Comparison of ENCODE assay signal across 8 mouse cellular contexts in genomic region chr11:31871135-31871541, GRCm38 (mm10). TPM values are rescaled to one million over a fixed set of nuclear protein-coding genes. Genes with fewer than 3 reads are reported as not detected.
DNase-seq lines count a peak whose midpoint lies in the region; ATAC-seq and TF ChIP-seq lines count a peak whose summit lies in the region.

No protein-coding gene starts in this region.

- no peak for ATAC-seq in intestine, postnatal 0 days
- no peak for ATAC-seq in limb, embryonic 12.5 days (ENCODE audit: insufficient number of reproducible peaks, insufficient read depth, low FRiP score, low TSS enrichment, low read depth)
- ATAC-seq in midbrain, embryonic 14.5 days (ENCODE audit: low FRiP score, low TSS enrichment): 0 out of 2 replicates have a peak, but pooled peaks have one; percentile 1
- ATAC-seq in stomach, embryonic 15.5 days (ENCODE audit: insufficient read depth, low FRiP score, low read depth): no peak

- no peaks in the 10 kb centered on the region for H3K27me3 ChIP-seq in intestine, postnatal 0 days (replicated peaks; ENCODE audit: control insufficient read depth, insufficient read depth, low read length)
- H3K27me3 ChIP-seq in limb, embryonic 12.5 days: no peaks in the 10 kb centered on the region
- no peaks in the 10 kb centered on the region for H3K27me3 ChIP-seq in midbrain, embryonic 14.5 days (ENCODE audit: control insufficient read depth, insufficient read depth, low read length)
- H3K27me3 ChIP-seq in stomach, embryonic 15.5 days (replicated peaks): no peaks in the 10 kb centered on the region

- H3K27ac ChIP-seq in cortical plate, adult 2 months (ENCODE audit: insufficient read depth, low read length): peak overlapping the region; percentile 61
- H3K27ac ChIP-seq in intestine, postnatal 0 days (ENCODE audit: low read depth, low read length): peak overlapping the region; percentile 85
- 0 out of 2 replicates have a peak overlapping the region, but pooled peaks have one; percentile 64 for H3K27ac ChIP-seq in limb, embryonic 12.5 days
- peak overlapping the region; percentile 95 for H3K27ac ChIP-seq in midbrain, embryonic 14.5 days (replicated peaks; ENCODE audit: low read depth, low read length)
- peak overlapping the region; percentile 67; the same call in 1 of the 2 replicates for H3K27ac ChIP-seq in stomach, embryonic 15.5 days

- peak; percentile 21 for DNase-seq in ovary, adult 18-20 months (ENCODE audit: low spot score)
- no peak for DNase-seq in ovary, postnatal 10 days (ENCODE audit: low spot score)
- DNase-seq in gastrocnemius, postnatal 4 days (ENCODE audit: low spot score in 2 of 2): peak; percentile 41 to 50
- peak; percentile 71 for DNase-seq in midbrain, embryonic 14.5 days

- under 1% methylated on average over 20 of the region's 21 CpGs for WGBS in intestine, postnatal 0 days
- WGBS in limb, embryonic 12.5 days: under 1% methylated on average over 20 of the region's 21 CpGs
- under 1% methylated on average over 18 of the region's 21 CpGs for WGBS in midbrain, embryonic 14.5 days
- 0% methylated on average over 18 of the region's 21 CpGs for WGBS in stomach, embryonic 15.5 days

- H3K4me3 ChIP-seq in cortical plate, adult 2 months (ENCODE audit: insufficient read depth, low read length): peak overlapping the region; percentile 49
- H3K4me3 ChIP-seq in intestine, postnatal 0 days (ENCODE audit: low read depth, low read length): peak overlapping the region; percentile 78
- peak overlapping the region; percentile 79 for H3K4me3 ChIP-seq in limb, embryonic 12.5 days (replicated peaks)
- H3K4me3 ChIP-seq in midbrain, embryonic 14.5 days (replicated peaks; ENCODE audit: low read depth, low read length): peak overlapping the region; percentile 88
- H3K4me3 ChIP-seq in stomach, embryonic 15.5 days (replicated peaks): peak overlapping the region; percentile 83

- peak overlapping the region; percentile 77 for H3K9ac ChIP-seq in intestine, postnatal 0 days (ENCODE audit: low read depth, low read length)
- H3K9ac ChIP-seq in limb, embryonic 12.5 days (replicated peaks): peak overlapping the region; percentile 71
- H3K9ac ChIP-seq in midbrain, embryonic 14.5 days (replicated peaks; ENCODE audit: low read length): peak overlapping the region; percentile 88
- H3K9ac ChIP-seq in stomach, embryonic 15.5 days: peak overlapping the region; percentile 68; the same call in 1 of the 2 replicates

- no peak for TF ChIP-seq POLR2A in cortical plate, adult 2 months (IDR thresholded peaks at IDR 0.05; ENCODE audit: extremely low read depth, insufficient read depth, low read length)

- H3K9me3 ChIP-seq in intestine, postnatal 0 days (ENCODE audit: control insufficient read depth): no peaks in the 10 kb centered on the region
- H3K9me3 ChIP-seq in limb, embryonic 12.5 days: no peaks in the 10 kb centered on the region
- H3K9me3 ChIP-seq in midbrain, embryonic 14.5 days (ENCODE audit: control insufficient read depth, low read length): no peaks in the 10 kb centered on the region
- no peaks in the 10 kb centered on the region for H3K9me3 ChIP-seq in stomach, embryonic 15.5 days

- TF ChIP-seq CTCF in cortical plate, adult 2 months (IDR thresholded peaks at IDR 0.05; ENCODE audit: extremely low read depth, insufficient read depth, low read length): no peak
- 0 out of 2 replicates have a peak, but pooled peaks have one; percentile 34 for TF ChIP-seq CTCF in intestine, postnatal 0 days (IDR thresholded peaks at IDR 0.05; ENCODE audit: low read depth)

- H3K4me2 ChIP-seq in intestine, postnatal 0 days (replicated peaks; ENCODE audit: low read depth): peak overlapping the region; percentile 77
- H3K4me2 ChIP-seq in limb, embryonic 12.5 days: peak overlapping the region; percentile 83
- peak overlapping the region; percentile 84 for H3K4me2 ChIP-seq in midbrain, embryonic 14.5 days (ENCODE audit: low read length)
- H3K4me2 ChIP-seq in stomach, embryonic 15.5 days: peak overlapping the region; percentile 83

- no peaks in the 10 kb centered on the region for H3K4me1 ChIP-seq in cortical plate, adult 2 months (ENCODE audit: control insufficient read depth, insufficient read depth, low read length)
- H3K4me1 ChIP-seq in intestine, postnatal 0 days (replicated peaks; ENCODE audit: control insufficient read depth, insufficient read depth, low read length): no peaks in the 10 kb centered on the region
- H3K4me1 ChIP-seq in limb, embryonic 12.5 days (replicated peaks): peaks cover 12% of the 10 kb centered on the region
- H3K4me1 ChIP-seq in midbrain, embryonic 14.5 days (ENCODE audit: control insufficient read depth, insufficient read depth, low read length): peaks cover 27% of the 10 kb centered on the region
- no peaks in the 10 kb centered on the region for H3K4me1 ChIP-seq in stomach, embryonic 15.5 days

- no peaks in the 10 kb centered on the region for H3K36me3 ChIP-seq in intestine, postnatal 0 days (ENCODE audit: control insufficient read depth, insufficient read depth)
- H3K36me3 ChIP-seq in limb, embryonic 12.5 days: no peaks in the 10 kb centered on the region
- H3K36me3 ChIP-seq in midbrain, embryonic 14.5 days (ENCODE audit: control insufficient read depth, insufficient read depth, low read length): no peaks in the 10 kb centered on the region
- H3K36me3 ChIP-seq in stomach, embryonic 15.5 days: no peaks in the 10 kb centered on the region

RNA-seq across cellular contexts. Expression of gene Cpeb4, which starts 0.9 kb away (rescaled TPM):
- 52.1 and 53.5 TPM in 2 replicates for polyA plus RNA-seq in cortical plate, adult 2 months (2012; rRNA removed)
- total RNA-seq in gastrocnemius, postnatal 4 days (2021): 10 to 100 TPM; 69.5 to 76.1 TPM
- polyA plus RNA-seq in intestine, postnatal 0 days (2015; fragmentation: Nextera tagmentation; extraction: Ambion mirVana): 11.3 and 12.8 TPM in 2 replicates
- polyA plus RNA-seq in limb, embryonic 12.5 days (2016; fragmentation: Nextera tagmentation; extraction: Ambion mirVana): 2.5 TPM in 2 replicates
- 32.2 and 34.5 TPM in 2 replicates for polyA plus RNA-seq in midbrain, embryonic 14.5 days (2014; fragmentation: Nextera tagmentation; extraction: Ambion mirVana)
- polyA plus RNA-seq in stomach, embryonic 15.5 days (2015; fragmentation: Nextera tagmentation; extraction: Ambion mirVana): 4.2 and 4.6 TPM in 2 replicates
